Mouse (Mus musculus) intestine, embryonic 15.5 days (tissue): ENCODE data around the gene Cfc1. TPM values are rescaled to one million over a fixed set of nuclear protein-coding genes. Genes with fewer than 3 reads are reported as not detected.

Experiments used
- polyA plus RNA-seq: library from polyadenylated mRNA; unstranded; fragments of >200 nt; fragmentation: Nextera tagmentation; extraction: Ambion mirVana; gene quantifications from 2 replicates; pipeline ENCODE4 v1.2.1, GENCODE M21; 2015

The Cfc1 gene
- polyA plus RNA-seq, 1 experiment from 2014 or later: not detected

Other genes starting within 250 kb of the Cfc1 start
- gene Ccdc115, start 96.0 kb upstream of the Cfc1 start, polyA plus RNA-seq: 60.9 and 61.9 TPM in 2 replicates
- 109 and 113 TPM in 2 replicates for gene Imp4, start 95.8 kb upstream of the Cfc1 start, polyA plus RNA-seq
- 22.9 and 28.5 TPM in 2 replicates for gene Ptpn18, start 75.9 kb upstream of the Cfc1 start, polyA plus RNA-seq
- not detected in 2 replicates for gene Prss39, start 37.2 kb upstream of the Cfc1 start, polyA plus RNA-seq
- gene Prss40, start 25.3 kb downstream of the Cfc1 start, polyA plus RNA-seq: not detected in 2 replicates
- gene Amer3, start 44.0 kb downstream of the Cfc1 start, polyA plus RNA-seq: 0.68 and 0.92 TPM in 2 replicates